Mouse (Mus musculus): ENCODE measurements around the gene Rccd1. TPM values are rescaled to one million over a fixed set of nuclear protein-coding genes. Genes with fewer than 3 reads are reported as not detected.
"Not testable (repeated sequence)": the region's sequence is repeated elsewhere in the genome, so short reads cannot be mapped to it uniquely, and the experiment has no call there.

Rccd1 gene
- polyA plus RNA-seq, 1 experiment: 12.2 TPM

DNA sequence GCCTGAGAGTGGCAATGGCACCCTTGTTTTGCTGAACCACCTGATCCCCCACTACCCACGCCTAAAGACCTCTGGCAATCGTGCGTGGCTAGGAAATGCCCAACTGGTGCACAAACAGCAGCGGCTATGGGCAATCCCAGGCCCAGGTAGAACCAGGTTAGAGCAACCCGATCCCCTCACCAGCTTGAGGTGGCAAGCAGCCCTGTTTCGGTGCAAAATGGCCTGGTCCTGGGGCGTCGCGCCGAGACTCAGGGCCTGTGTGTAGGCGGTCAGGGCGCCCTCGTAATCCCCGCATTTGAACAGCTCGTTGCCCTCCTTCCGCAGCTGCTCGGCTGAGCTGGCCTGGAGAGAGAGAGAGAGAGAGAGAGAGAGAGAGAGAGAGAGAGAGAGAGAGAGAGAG is 15.1 kb upstream of the Rccd1 start:
- TF ChIP-seq POLR2A (IDR thresholded peaks at IDR 0.05; ENCODE audit: borderline replicate concordance, extremely low read depth, low read depth, low read length) (no peak), CTCF (IDR thresholded peaks at IDR 0.05; ENCODE audit: insufficient read depth, low read length) (no peak)
- 6% methylated on average over 17 of the region's 17 CpGs for WGBS
- peak overlapping the region; percentile 53 for H3K4me3 ChIP-seq (replicated peaks; ENCODE audit: extremely low read depth, low read depth, low read length)
- peaks cover 7% of the 10 kb centered on the region; the same call in 1 of the 2 replicates for H3K4me1 ChIP-seq (ENCODE audit: control insufficient read depth, insufficient read depth, low read length)
- DNase-seq: peak; percentile 42

DNA sequence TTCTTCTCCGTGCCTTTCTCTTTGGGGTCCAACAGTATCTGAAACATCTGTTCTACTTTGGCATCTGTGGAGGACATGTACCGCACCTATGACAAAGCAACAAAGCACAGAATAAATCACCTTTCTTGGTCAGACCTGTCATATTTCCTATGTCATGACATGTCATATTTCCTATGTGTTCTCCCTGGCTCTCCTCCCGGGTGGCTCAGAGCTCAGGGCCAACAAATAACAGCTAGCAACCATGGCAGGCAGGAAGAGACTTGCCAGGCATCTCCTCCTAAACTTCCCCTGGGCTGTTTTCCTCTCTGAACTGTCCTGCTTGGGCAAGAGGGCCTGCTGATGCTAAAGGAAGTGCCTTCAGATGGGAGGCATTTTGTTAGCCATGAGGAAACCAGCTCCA is 12.7 kb upstream of the Rccd1 start:
- Histone ChIP-seq H3K4me1 (ENCODE audit: control insufficient read depth, insufficient read depth, low read length) (peaks cover 4% of the 10 kb centered on the region; the same call in 1 of the 2 replicates), H3K4me3 (replicated peaks; ENCODE audit: extremely low read depth, low read depth, low read length) (no peak overlapping the region)
- no peak for TF ChIP-seq POLR2A (IDR thresholded peaks at IDR 0.05; ENCODE audit: borderline replicate concordance, extremely low read depth, low read depth, low read length)
- no peak for DNase-seq
- 80% methylated on average over 3 of the region's 3 CpGs for WGBS

DNA sequence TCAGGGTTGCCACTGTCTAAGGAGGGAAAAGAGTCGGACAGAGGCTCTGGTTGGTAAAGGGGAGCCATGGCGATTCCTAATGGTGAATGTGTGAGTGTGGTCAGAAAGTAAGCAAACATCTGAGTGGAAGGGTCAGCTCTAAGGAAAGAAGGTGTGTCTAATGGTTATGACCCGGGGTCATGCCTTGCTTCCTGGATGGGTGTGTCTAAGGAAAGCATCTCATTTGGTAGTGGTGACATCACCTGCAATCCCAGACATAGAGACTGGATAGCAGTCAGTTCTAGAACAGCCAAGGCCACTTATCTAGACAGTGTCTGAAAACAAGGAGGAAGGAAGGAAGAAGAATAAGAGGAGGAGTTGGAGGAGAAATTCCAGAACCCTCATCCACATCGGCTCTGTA is 10.6 kb upstream of the Rccd1 start:
- TF ChIP-seq POLR2A (IDR thresholded peaks at IDR 0.05; ENCODE audit: borderline replicate concordance, extremely low read depth, low read depth, low read length) (no peak), CTCF (IDR thresholded peaks at IDR 0.05; ENCODE audit: insufficient read depth, low read length) (no peak)
- Histone ChIP-seq H3K4me1 (ENCODE audit: control insufficient read depth, insufficient read depth, low read length) (peaks cover 4% of the 10 kb centered on the region; the same call in 1 of the 2 replicates), H3K4me3 (replicated peaks; ENCODE audit: extremely low read depth, low read depth, low read length) (no peak overlapping the region)
- 74% methylated on average over 4 of the region's 4 CpGs for WGBS
- DNase-seq: no peak

DNA sequence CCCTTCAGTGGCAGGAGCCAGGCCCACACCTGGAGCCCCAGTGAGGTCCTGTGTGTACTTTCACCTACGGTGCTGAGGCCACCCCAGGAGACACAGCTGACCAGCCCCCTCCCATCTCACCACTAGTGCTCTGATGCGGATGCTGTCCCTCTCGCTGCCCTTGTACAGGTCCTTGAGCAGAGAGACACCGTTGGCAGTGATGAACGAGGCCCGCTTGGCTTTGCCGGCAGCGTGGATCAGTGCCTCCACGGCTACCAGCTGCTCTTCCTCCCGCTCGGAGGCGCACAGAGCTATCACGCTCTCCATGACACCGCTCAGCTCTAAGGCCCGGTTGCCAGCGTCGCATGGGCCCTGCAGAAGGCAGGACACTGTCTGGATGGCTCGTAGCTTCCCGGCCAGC is 7.2 kb upstream of the Rccd1 start:
- no peaks in the 10 kb centered on the region for H3K4me1 ChIP-seq (ENCODE audit: control insufficient read depth, insufficient read depth, low read length)
- H3K4me3 ChIP-seq (replicated peaks; ENCODE audit: extremely low read depth, low read depth, low read length): no peak overlapping the region
- TF ChIP-seq CTCF (IDR thresholded peaks at IDR 0.05; ENCODE audit: insufficient read depth, low read length) (no peak), POLR2A (IDR thresholded peaks at IDR 0.05; ENCODE audit: borderline replicate concordance, extremely low read depth, low read depth, low read length) (no peak)
- DNase-seq: no peak
- WGBS: 91% methylated on average over 19 of the region's 19 CpGs

DNA sequence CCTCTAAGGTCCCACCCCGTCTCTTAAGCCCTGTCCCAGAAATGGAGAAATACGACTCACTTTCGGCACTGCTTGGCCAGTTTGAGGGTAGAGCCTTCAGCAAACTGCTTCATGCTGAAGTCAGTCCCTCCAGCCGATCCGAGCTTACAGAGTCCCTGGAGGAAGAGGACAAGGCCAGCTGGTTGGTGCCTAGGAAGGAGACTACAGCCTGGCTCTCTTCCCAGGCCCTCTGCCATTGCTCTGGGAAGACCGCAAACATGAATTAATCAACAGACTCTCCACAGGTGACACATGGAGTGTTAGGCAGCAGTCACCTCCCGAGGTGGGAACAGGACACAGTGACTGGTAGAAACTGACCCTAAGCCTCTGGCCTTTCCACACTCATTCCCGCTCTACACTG is 6.0 kb upstream of the Rccd1 start:
- Histone ChIP-seq H3K4me1 (ENCODE audit: control insufficient read depth, insufficient read depth, low read length) (no peaks in the 10 kb centered on the region), H3K4me3 (replicated peaks; ENCODE audit: extremely low read depth, low read depth, low read length) (no peak overlapping the region)
- TF ChIP-seq CTCF (IDR thresholded peaks at IDR 0.05; ENCODE audit: insufficient read depth, low read length) (no peak), POLR2A (IDR thresholded peaks at IDR 0.05; ENCODE audit: borderline replicate concordance, extremely low read depth, low read depth, low read length) (no peak)
- no peak for DNase-seq
- WGBS: 84% methylated on average over 8 of the region's 8 CpGs

DNA sequence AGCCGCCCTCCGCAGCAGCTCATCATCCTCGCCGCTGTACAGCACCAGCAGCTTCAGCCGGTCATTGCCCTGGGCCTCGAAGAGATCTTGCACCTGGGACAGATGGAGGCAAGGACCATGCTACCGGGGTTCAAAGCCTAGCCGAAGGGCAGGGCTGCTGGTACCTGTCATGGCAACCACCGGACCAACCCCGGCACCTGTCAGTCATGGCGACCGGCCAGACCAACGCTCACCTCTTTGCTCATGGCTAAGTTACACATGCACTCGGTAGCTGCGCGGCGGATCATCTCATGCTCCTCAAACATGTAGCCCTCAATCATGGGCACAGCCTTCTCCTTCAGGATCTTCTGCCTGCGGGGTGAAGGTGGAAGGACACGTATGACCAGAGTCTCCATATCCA is 1.8 kb upstream of the Rccd1 start:
- 94% methylated on average over 19 of the region's 19 CpGs for WGBS
- TF ChIP-seq CTCF (IDR thresholded peaks at IDR 0.05; ENCODE audit: insufficient read depth, low read length) (no peak), POLR2A (IDR thresholded peaks at IDR 0.05; ENCODE audit: borderline replicate concordance, extremely low read depth, low read depth, low read length) (no peak)
- H3K4me1 ChIP-seq (ENCODE audit: control insufficient read depth, insufficient read depth, low read length): peaks cover 3% of the 10 kb centered on the region; the same call in 1 of the 2 replicates
- DNase-seq: no peak
- H3K4me3 ChIP-seq (replicated peaks; ENCODE audit: extremely low read depth, low read depth, low read length): no peak overlapping the region

DNA sequence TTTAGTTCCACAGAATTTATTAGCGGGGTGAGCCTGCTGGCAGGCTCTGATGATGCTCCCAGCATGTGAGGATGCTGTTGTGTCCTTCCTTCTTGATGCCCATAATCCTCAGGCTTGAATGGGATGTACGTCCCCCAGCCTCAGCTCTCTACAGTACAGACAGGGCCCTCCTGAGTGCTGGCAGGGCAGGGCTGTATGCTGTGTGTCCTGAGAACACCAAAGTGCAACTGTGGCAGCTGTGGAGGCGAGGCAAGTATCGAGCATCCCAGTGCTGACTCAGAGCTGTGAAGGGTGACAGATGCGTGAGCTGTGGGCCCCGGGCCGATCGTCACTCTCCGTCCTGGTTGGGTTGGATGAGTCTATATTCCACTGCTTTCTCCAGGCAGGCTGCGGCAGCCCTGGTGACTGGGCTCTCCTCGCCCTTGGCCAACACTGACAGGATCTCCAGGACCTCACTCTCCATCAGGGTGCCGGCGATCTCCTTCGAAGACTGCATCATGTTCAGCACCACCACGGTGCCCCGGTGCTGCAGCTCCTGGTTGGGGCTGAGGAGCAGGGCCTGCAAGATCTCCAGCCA is 1.1 kb upstream of the Rccd1 start:
- Histone ChIP-seq H3K4me1 (ENCODE audit: control insufficient read depth, insufficient read depth, low read length) (peaks cover 3% of the 10 kb centered on the region; the same call in 1 of the 2 replicates), H3K4me3 (replicated peaks; ENCODE audit: extremely low read depth, low read depth, low read length) (no peak overlapping the region)
- no peak for TF ChIP-seq CTCF (IDR thresholded peaks at IDR 0.05; ENCODE audit: insufficient read depth, low read length)
- no peak for TF ChIP-seq POLR2A (IDR thresholded peaks at IDR 0.05; ENCODE audit: borderline replicate concordance, extremely low read depth, low read depth, low read length)
- no peak for DNase-seq
- WGBS: 91% methylated on average over 16 of the region's 16 CpGs

DNA sequence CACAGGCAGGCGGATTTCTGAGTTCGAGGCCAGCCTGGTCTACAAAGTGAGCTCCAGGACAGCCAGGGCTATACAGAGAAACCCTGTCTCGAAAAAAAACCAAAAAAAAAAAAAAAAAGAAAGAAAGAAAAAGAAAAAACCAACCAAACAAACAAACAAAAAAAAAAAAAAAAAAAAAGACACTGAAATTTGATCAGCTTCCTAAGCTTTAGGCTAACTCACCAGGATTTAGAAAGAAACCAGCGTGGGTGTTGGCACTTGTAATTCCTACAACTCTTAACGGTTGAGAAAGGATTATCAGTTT is 514 bp upstream of the Rccd1 start:
- not testable (repeated sequence) for H3K4me1 ChIP-seq (ENCODE audit: control insufficient read depth, insufficient read depth, low read length); H3K4me3 ChIP-seq (replicated peaks; ENCODE audit: extremely low read depth, low read depth, low read length); DNase-seq
- WGBS: 44% methylated on average over 5 of the region's 5 CpGs

DNA sequence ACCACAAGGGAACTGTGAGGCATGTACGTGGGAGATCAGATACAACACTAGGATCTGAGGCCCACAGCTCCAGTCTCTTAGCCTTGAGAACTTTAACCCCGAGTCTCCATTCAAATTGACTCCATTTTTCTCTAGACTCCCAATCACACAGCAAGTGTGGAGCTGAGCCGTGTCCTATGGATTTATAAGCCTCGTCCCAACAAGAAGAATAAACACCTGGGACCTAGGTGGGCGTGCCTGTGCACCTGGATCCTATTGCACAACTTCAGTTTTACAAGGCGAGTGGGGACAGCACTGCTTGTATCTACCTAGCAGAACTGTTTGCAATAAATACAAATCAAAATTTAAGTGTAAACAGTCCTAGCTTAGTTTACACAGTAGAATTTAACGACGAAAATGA is 918 bp downstream of the Rccd1 start:
- Histone ChIP-seq H3K4me3 (replicated peaks; ENCODE audit: extremely low read depth, low read depth, low read length) (peak overlapping the region; percentile 80), H3K4me1 (ENCODE audit: control insufficient read depth, insufficient read depth, low read length) (peaks cover 3% of the 10 kb centered on the region; the same call in 1 of the 2 replicates)
- TF ChIP-seq POLR2A (IDR thresholded peaks at IDR 0.05; ENCODE audit: borderline replicate concordance, extremely low read depth, low read depth, low read length) (no peak), CTCF (IDR thresholded peaks at IDR 0.05; ENCODE audit: insufficient read depth, low read length) (no peak)
- 20% methylated on average over 8 of the region's 8 CpGs for WGBS
- DNase-seq: no peak

DNA sequence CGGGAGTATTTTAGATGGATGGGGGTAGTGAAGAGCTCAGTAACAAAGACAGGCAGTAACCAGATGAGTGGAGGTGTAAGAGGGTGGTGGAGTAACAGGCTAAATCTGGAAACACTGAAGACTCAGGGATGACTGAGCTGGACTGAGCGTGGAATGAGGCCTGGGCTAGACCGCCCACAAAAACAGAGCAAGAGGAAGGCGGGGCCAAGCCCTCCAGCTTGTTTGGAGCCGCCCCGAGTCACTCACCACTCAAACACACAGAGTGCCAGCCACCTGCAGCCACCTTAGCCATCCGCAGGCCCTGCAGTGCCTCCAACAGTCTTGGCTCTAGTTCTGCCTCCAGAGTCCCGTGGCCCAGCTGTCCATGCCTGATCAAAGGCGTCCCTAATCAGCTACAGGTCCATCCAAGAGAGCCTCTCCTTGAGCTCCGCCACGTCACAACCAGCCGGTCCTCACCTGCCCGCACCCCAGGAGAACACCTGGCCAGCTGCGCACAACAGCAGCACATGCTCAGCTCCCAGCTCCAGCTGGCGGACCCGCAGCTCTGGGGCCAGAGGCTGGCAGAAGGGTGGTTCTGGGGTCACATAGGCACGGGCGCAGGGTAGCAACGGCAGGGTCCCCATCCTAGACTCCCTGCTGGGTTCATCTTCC is 4.3 kb downstream of the Rccd1 start:
- DNase-seq: no peak
- TF ChIP-seq POLR2A (IDR thresholded peaks at IDR 0.05; ENCODE audit: borderline replicate concordance, extremely low read depth, low read depth, low read length): no peak
- TF ChIP-seq CTCF (IDR thresholded peaks at IDR 0.05; ENCODE audit: insufficient read depth, low read length): no peak
- Histone ChIP-seq H3K4me1 (ENCODE audit: control insufficient read depth, insufficient read depth, low read length) (peaks cover 3% of the 10 kb centered on the region; the same call in 1 of the 2 replicates), H3K4me3 (replicated peaks; ENCODE audit: extremely low read depth, low read depth, low read length) (no peak overlapping the region)
- WGBS: 85% methylated on average over 19 of the region's 19 CpGs
